Mouse (Mus musculus): Measurements from ENCODE around the gene Gm29289. TPM values are rescaled to one million over a fixed set of nuclear protein-coding genes. Genes with fewer than 3 reads are reported as not detected.
"Not testable (repeated sequence)": the region's sequence is repeated elsewhere in the genome, so short reads cannot be mapped to it uniquely, and the experiment has no call there.

The Gm29289 gene
- not detected for total RNA-seq (2021)
- long read RNA-seq, experiment 1, result 0 reads
- long read RNA-seq, experiment 2, result 0 reads

- DNase-seq, result not testable (repeated sequence)
Observed at GRCm38 (mm10) chrY:2932282-2932681, at the start of gene Gm29289. TSS of gene Gm29289 (plus strand) at chrY:2932582.

GRCm38 (mm10) chrY:2900689-2901088, 31.7 kb upstream of the Gm29289 start, which contains the start of gene Gm10352:
TSS of gene Gm10352 (plus strand) at chrY:2900989.
- not testable (repeated sequence) for DNase-seq

Other genes with a start within 250 kb of the Gm29289 start
- gene H2al2b, start 211.9 kb upstream of the Gm29289 start, total RNA-seq (2021), result not detected
- gene Gm4064, start 136.4 kb upstream of the Gm29289 start, total RNA-seq (2021), result not detected
- gene Rbmy, start 101.9 kb upstream of the Gm29289 start, total RNA-seq (2021), result not detected
- not detected for gene Gm10256, start 101.9 kb upstream of the Gm29289 start, total RNA-seq (2021)
- not detected for gene Gm10352, start 31.6 kb upstream of the Gm29289 start, total RNA-seq (2021)